Mouse (Mus musculus): ENCODE results near the gene Tob2. TPM values are rescaled to one million over a fixed set of nuclear protein-coding genes. Genes with fewer than 3 reads are reported as not detected.

The Tob2 gene
- polyA plus RNA-seq, 1 experiment from 2014 or later = 18.6 TPM

GRCm38 (mm10) chr15:81882348-81882747, 23.8 kb upstream of the Tob2 start:
- H3K27me3 ChIP-seq (ENCODE audit: insufficient read depth, poor library complexity, severe bottlenecking) = no peaks in the 10 kb centered on the region
- H3K9me3 ChIP-seq = no peaks in the 10 kb centered on the region
- no peak overlapping the region for H3K27ac ChIP-seq
- no peak overlapping the region for H3K4me3 ChIP-seq
- no peak for DNase-seq (ENCODE audit: low spot score)
- WGBS = 93% methylated on average over 3 of the region's 3 CpGs
- H3K4me1 ChIP-seq (replicated peaks) = peaks cover 7% of the 10 kb centered on the region
- H3K36me3 ChIP-seq = peaks cover 11% of the 10 kb centered on the region

- WGBS = 74% methylated on average over 5 of the region's 5 CpGs
- DNase-seq (ENCODE audit: low spot score) = no peak
- Histone ChIP-seq H3K27me3 (ENCODE audit: insufficient read depth, poor library complexity, severe bottlenecking) (no peaks in the 10 kb centered on the region), H3K4me1 (replicated peaks) (peaks cover 7% of the 10 kb centered on the region), H3K4me3 (no peak overlapping the region), H3K27ac (no peak overlapping the region), H3K9me3 (no peaks in the 10 kb centered on the region), H3K36me3 (peaks cover 13% of the 10 kb centered on the region)
These were observed 21.2 kb upstream of the Tob2 start for GRCm38 (mm10) chr15:81879531-81880401.

GRCm38 (mm10) chr15:81872262-81873136, 13.9 kb upstream of the Tob2 start, which contains the start of gene Aco2:
Gene Aco2 (plus strand): TSS chr15:81872309.
- under 1% methylated on average over 53 of the region's 53 CpGs for WGBS
- peak within 1 kb of the TSS; percentile 99 for H3K4me3 ChIP-seq
- H3K27me3 ChIP-seq (ENCODE audit: insufficient read depth, poor library complexity, severe bottlenecking) = no peaks in the 10 kb centered on the region
- peak within 1 kb of the TSS; percentile 98 for H3K27ac ChIP-seq
- DNase-seq (ENCODE audit: low spot score) = peak; percentile 97
- no peaks in the 10 kb centered on the region for H3K9me3 ChIP-seq
- peaks cover 41% of the 10 kb centered on the region for H3K36me3 ChIP-seq
- H3K4me1 ChIP-seq (replicated peaks) = peaks cover 25% of the 10 kb centered on the region

GRCm38 (mm10) chr15:81871604-81872261, 13.1 kb upstream of the Tob2 start, which contains the start of gene Phf5a:
Gene Phf5a (minus strand): TSS chr15:81871911.
- under 1% methylated on average over 30 of the region's 30 CpGs for WGBS
- Histone ChIP-seq H3K27me3 (ENCODE audit: insufficient read depth, poor library complexity, severe bottlenecking) (no peaks in the 10 kb centered on the region), H3K9me3 (no peaks in the 10 kb centered on the region), H3K36me3 (peaks cover 42% of the 10 kb centered on the region), H3K4me1 (replicated peaks) (peaks cover 25% of the 10 kb centered on the region), H3K4me3 (peak within 1 kb of the TSS; percentile 99), H3K27ac (peak within 1 kb of the TSS; percentile 98)
- peak; percentile 96 for DNase-seq (ENCODE audit: low spot score)

DNA sequence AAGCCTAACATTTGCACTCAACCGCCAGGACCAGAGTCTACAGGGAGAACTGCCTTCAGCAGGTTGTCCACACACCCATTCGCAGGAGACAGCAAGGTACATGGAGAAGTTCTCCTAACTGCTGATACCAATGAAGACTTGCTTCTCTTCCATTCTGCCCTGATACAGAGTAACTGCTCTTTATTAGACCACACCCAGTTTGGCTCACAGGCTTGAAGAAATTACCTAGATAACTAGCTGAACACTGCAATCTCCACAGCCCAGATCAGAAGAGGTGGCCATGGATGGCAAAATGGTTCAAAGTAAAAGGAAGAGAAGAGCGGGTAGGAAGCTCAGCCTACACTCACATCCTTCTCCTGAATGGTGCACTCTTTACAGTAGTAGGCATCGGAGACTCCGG, 11.4 kb upstream of the Tob2 start:
- no peaks in the 10 kb centered on the region for H3K27me3 ChIP-seq (ENCODE audit: insufficient read depth, poor library complexity, severe bottlenecking)
- peaks cover 25% of the 10 kb centered on the region for H3K4me1 ChIP-seq (replicated peaks)
- H3K36me3 ChIP-seq = peaks cover 60% of the 10 kb centered on the region
- 0 out of 2 replicates have a peak overlapping the region, but pooled peaks have one; percentile 2 for H3K4me3 ChIP-seq
- no peaks in the 10 kb centered on the region for H3K9me3 ChIP-seq
- WGBS = 97% methylated on average over 5 of the region's 5 CpGs
- no peak for DNase-seq (ENCODE audit: low spot score)
- no peak overlapping the region for H3K27ac ChIP-seq

DNA sequence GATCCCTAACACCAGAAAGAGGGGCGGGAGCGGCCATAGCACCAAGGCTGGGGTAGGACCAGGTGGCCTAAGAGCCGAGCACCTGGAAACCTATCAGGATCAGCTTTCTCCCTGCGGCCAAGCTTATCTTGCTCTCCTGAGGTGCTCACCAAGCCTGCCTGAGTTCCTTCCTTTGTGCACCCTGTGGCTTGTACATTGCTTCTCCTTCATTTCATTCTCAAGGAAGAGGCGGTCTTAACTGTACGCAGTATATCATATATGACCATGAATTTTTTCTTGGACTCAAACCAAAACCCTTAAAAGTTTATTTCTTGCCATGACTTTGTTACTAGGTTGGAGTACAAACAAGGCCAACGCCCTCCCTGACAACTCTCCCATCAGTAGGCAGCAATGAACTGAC, 5.6 kb upstream of the Tob2 start:
- peaks cover 58% of the 10 kb centered on the region for H3K36me3 ChIP-seq
- no peak for DNase-seq (ENCODE audit: low spot score)
- H3K27me3 ChIP-seq (ENCODE audit: insufficient read depth, poor library complexity, severe bottlenecking) = no peaks in the 10 kb centered on the region
- H3K27ac ChIP-seq = no peak overlapping the region
- 90% methylated on average over 7 of the region's 7 CpGs for WGBS
- peaks cover 7% of the 10 kb centered on the region for H3K4me1 ChIP-seq (replicated peaks)
- H3K4me3 ChIP-seq = no peak overlapping the region
- H3K9me3 ChIP-seq = no peaks in the 10 kb centered on the region

DNA sequence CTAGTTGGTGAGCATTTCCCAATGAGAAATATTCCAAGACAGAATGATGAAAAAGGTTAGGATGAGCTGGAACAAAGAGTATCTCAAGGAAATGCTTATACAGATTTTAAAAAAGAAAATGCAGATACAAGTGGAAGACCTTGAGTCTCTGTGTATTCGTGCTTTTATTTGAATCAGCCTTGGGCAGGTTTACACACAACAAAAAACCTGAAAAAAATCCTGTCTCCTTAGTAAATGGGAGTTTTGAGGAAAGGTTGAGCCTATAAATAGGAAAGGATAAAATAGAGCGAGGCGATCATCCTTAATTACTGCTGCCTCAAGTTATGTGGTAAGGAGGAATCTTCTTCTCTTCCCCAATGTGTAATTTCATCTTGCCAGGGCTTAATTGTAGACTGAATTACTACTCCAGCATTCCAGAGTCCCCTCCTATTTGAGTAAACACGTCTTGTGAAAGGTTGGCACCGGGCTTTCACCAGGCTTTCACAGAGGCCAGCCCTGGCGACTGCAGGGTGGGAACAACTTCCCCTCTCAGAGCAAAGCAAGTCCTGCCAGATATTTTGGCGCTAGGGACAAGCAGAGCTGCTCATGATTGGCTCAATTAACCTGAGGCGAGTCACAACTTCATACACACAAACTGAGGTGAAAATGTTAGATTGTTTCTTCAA, 2.0 kb upstream of the Tob2 start:
- H3K27ac ChIP-seq = peak overlapping the region; percentile 93; the same call in 1 of the 2 replicates

GRCm38 (mm10) chr15:81859330-81860255, 997 bp upstream of the Tob2 start:
- Histone ChIP-seq H3K4me1 (replicated peaks) (peaks cover 40% of the 10 kb centered on the region), H3K27me3 (ENCODE audit: insufficient read depth, poor library complexity, severe bottlenecking) (no peaks in the 10 kb centered on the region), H3K9me3 (no peaks in the 10 kb centered on the region), H3K4me3 (peak overlapping the region; percentile 92), H3K36me3 (peaks cover 16% of the 10 kb centered on the region), H3K27ac (peak overlapping the region; percentile 93)
- WGBS = under 1% methylated on average over 39 of the region's 39 CpGs
- DNase-seq (ENCODE audit: low spot score) = peak; percentile 91

More for the DNA sequence above, 2.0 kb upstream of the Tob2 start:
- Histone ChIP-seq H3K27me3 (ENCODE audit: insufficient read depth, poor library complexity, severe bottlenecking) (no peaks in the 10 kb centered on the region), H3K4me3 (peak overlapping the region; percentile 92; the same call in 1 of the 2 replicates), H3K9me3 (no peaks in the 10 kb centered on the region), H3K4me1 (replicated peaks) (peaks cover 34% of the 10 kb centered on the region), H3K36me3 (peaks cover 22% of the 10 kb centered on the region)
- DNase-seq (ENCODE audit: low spot score) = no peak
- 46% methylated on average over 8 of the region's 8 CpGs for WGBS

DNA sequence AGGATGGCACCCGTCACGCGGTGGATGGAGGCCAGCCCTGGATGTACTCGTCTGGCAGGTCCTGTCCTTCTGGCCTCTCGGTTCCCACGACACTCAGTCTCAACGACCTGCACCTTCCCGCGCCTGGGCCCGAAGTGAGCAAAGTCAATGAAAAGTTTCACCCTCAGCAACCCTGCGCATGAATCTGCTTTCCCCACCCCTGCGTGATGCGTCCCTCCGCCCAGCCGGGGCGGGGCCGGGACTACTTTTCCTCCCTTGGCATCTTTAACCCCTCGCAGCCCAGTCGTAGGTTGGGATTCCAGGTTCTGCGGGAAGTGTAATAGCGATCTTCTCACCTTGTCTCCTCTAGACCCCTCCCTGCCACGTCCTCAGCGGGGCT, 469 bp downstream of the Tob2 start:
- Histone ChIP-seq H3K36me3 (peaks cover 19% of the 10 kb centered on the region), H3K4me1 (replicated peaks) (peaks cover 40% of the 10 kb centered on the region), H3K4me3 (peak overlapping the region; percentile 92), H3K27ac (peak overlapping the region; percentile 93), H3K27me3 (ENCODE audit: insufficient read depth, poor library complexity, severe bottlenecking) (no peaks in the 10 kb centered on the region), H3K9me3 (no peaks in the 10 kb centered on the region)
- peak; percentile 90 for DNase-seq (ENCODE audit: low spot score)
- whole genome bisulfite sequencing = 0% methylated on average over 23 of the region's 23 CpGs

GRCm38 (mm10) chr15:81857724-81858116, 876 bp downstream of the Tob2 start:
- no peak for DNase-seq (ENCODE audit: low spot score)
- Histone ChIP-seq H3K9me3 (no peaks in the 10 kb centered on the region), H3K27me3 (ENCODE audit: insufficient read depth, poor library complexity, severe bottlenecking) (no peaks in the 10 kb centered on the region), H3K27ac (peak overlapping the region; percentile 93), H3K36me3 (peaks cover 23% of the 10 kb centered on the region), H3K4me1 (replicated peaks) (peaks cover 40% of the 10 kb centered on the region), H3K4me3 (peak overlapping the region; percentile 92)
- 0% methylated on average over 33 of the region's 33 CpGs for WGBS
